Mouse (Mus musculus) mouse trophoblast stem cell (cell line): ENCODE data around the gene Sorbs1.

Experiments used
- in situ Hi-C, 2 experiments: fragments of 300-500 bp; cut with MseI, MboI; formaldehyde crosslinking; loops; 2 replicates in 1 of 2; 3 replicates in 1 of 2; pipeline ENCODE4 v1.15.1; 2025

Sorbs1 gene

DNA sequence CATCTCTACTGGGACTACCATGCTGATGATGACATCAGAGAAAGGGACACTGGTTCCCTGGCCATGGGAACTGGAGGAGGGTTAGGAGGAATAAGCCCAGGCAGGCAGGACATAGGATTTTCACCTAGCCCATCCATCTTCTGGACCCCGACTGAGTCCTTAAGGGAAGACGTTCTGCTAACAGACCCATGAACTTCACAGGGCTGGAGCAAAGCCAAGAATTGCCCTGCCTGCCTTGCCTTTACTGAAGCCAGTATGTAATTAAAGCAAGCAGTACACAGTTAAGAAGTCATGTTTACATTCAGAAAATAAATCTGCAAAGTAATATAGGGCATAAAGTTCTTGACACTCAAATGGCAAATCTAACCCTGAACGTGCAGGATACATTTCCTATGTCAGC, 132.9 kb downstream of the Sorbs1 start:
- in situ Hi-C loops, result no loop called here

DNA sequence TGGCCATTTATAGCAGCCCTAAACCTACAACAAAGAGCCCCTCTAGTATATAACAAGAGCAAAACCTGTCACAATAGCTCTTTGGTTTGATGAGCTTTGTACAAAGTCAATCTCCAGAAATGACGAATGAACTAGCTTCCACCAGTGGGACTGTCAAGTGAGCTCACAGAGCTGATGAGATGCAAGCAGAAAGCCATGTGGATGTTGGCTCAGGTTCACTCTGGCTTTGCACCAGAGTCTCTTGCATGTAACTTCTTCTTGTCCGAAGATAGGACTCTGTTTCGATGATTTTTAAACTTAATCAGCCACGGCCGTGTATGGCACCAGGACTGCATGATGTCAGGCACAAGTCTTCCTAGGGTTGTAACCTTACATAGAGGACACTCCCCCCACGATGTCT, 133.6 kb downstream of the Sorbs1 start:
- in situ Hi-C loops, result no loop called here

DNA sequence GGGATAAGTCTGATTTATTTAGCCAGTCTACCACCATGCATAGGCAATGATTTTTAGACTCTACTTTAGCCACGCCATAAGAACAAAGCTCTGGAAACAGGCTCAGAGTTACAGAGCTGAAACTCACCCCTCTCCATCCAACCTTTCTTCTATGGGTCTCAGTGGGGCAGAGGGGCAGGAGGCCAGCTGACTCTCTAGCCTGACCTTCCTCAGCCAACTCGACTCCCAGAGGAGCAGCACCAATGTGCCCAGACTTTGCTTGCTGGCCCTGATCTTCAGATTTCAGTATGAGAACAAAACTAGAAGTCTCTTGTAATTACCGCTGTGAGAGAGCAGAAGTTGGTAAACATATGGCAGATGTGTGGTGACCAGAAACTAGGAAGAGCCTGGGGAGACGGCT, 134.5 kb downstream of the Sorbs1 start:
- in situ Hi-C loops, result no loop called here

DNA sequence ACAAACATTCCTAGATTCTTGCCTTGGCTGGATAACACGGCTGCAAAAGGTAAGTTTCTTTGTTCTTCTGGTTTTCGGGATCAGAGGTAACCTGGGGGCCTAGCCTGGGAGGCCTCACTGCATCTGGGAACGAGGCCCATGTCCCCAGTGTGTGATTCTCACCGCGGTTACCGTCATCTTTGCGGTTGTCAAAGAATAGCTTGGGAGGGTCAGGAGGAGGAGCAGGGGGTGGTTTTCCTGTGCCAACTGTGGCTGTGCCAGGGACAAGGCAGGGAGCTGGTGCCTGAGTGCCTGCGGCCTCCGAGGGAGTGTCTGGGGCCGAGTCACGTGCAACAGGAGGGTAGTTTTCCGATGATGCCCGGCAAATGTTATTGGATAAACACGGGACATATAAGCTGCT, 135.9 kb downstream of the Sorbs1 start:
- in situ Hi-C loops, result no loop called here

DNA sequence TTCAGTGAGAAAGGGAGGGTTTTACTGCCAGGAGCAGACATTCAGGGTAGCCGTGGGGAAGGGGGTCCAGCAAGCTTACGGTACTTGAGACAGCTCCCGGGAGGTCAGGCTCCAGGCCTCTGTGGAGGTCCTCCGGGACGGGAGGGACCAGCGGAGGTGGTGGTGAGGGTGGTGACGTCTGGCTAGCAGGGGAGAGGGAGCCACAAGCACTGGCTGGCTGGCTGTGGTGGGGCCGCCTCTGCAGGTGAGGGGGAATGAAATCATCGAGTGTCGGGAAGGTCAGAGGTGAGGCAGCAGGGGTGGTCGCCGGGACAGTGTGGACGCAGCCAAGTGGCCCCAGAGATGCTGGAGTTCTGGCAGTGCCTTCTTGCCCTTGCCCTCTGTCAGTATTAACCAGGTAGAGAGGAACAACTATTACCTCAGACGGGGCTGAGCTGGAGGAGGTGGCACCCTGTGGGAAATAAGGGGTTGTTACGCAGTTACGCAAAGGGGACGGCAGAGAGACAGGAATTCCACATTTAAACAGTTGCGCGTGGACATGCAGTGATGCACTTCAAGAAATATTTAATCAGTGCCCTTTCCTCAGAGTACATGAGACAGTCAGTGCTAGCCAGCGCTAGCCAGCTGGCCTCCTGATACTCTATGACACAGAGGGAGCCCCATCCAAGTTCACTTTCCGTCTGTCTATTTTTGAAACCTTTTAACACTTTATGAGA, 136.9 kb downstream of the Sorbs1 start:
- in situ Hi-C loops, result no loop called here

DNA sequence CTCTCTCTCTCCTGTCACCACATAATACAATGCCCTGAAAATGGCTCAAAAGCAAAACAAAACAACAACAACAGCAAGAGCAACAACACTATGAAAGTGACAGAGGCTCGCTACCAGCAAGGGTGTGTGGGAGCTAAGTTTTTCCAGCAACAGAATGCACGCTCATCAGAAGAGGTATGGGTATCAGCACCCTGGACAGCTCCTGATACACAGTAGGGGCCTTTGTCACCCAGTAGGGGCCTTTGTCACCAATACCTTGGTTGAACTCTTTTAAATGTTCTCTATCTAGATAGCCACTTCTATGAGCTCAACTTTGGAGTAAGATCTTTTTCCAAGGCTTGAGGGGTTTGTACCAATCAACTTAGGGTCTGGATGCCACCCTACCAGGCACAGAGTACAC, 138.9 kb downstream of the Sorbs1 start:
- in situ Hi-C loops, result no loop called here

DNA sequence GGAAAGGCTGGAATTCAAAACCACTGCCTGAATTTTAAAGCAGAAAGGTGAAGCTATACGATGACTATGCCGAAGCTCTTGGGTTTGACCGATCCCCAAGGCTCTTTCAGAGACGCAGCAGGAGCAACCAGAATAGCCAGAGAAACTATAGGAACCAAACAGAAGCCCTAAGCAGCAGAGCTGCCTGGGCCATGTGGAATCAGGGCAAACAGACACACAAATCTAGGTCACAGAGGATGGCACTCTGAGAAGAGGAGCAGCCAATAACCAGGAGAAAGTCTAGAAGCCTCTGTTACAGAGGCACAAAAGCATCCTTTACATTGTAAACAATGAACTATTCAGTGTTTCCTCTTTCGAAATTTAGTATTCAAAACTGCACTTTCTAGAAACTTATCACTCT, 140.9 kb downstream of the Sorbs1 start:
- in situ Hi-C loops, result no loop called here

DNA sequence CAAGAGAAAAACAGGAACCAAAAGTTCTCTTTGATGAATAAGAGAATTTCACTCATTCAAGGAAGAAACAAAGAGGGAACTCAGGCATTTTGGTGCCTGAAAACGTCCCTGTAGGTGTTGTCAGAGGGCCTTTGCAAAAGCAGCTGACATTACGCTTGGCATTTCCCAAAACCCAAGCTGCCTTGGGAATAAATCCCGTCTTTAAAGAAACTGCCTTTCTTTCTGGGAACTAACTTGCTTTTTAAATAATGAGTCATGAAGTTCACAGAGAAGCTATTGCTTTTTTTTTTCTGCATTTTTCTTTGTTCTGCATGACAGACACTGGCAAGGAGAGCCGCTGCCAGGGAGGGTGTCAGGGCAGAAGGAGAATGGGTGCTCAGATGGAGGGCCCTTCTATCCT, 141.7 kb downstream of the Sorbs1 start:
- in situ Hi-C loops, result no loop called here

DNA sequence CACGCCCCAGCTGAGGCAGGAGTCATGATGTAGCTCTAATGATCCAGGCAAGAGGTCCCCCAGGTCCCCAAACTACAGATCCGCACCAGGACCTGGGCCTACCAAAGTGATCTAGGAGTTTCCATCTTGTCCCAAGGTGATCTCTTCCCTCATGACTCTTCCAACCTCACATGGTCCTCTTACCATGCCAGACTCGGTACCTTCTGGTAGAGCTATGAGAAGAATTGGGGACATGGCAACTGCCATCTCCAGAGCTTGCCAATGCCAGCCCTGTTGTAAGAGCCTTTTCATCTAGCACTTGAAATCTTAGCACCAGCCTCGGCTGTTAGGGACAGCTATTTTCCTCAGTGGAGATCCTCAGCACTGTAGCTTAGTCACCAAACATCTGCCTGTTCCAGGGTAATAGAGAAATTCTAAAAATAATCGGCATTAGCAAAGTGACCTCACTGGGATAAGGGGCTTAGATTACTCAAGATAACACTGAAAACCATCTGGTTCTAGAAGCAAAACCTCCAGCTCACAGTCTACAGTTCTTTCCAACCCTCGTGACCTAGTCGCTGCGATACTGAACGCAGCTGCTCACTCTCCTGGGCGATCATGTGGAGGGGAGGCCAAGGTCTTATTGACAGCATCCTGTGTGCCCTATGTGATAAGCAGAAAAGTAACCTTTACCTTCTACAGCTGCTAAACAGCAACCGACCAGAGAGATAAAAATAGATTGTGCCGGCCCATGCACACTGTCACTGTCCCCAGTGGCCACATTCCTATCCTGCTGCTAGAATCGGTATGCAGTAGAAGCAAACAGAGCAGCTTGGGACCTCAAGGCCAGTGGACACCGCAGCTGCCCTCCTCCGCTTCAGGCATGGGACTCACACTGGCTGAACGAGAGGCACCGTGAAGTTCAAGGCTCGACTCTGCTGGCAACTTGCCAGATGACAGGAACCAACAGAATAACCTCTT, 143.4 kb downstream of the Sorbs1 start:
- in situ Hi-C loops, result no loop called here

DNA sequence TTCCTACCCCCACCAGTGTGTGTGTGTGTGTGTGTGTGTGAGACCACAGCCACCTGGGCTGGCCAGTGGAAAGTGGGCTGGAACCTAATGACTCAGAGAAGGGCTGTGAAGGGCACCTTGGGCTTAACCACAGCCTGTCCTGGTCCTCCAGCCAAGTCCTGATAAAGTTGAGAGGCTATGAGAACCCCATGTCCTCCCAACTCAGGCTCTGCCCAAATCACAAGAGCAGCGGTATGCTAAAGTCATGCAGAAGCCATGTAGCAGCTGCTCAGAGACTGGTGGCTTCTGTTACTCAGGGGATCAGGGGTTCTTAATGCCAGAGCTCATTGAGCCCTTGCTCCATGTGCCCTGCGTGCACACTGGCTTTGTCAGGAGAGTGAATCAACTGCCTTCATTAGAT, 145.1 kb downstream of the Sorbs1 start:
- in situ Hi-C loops, result no loop called here

DNA sequence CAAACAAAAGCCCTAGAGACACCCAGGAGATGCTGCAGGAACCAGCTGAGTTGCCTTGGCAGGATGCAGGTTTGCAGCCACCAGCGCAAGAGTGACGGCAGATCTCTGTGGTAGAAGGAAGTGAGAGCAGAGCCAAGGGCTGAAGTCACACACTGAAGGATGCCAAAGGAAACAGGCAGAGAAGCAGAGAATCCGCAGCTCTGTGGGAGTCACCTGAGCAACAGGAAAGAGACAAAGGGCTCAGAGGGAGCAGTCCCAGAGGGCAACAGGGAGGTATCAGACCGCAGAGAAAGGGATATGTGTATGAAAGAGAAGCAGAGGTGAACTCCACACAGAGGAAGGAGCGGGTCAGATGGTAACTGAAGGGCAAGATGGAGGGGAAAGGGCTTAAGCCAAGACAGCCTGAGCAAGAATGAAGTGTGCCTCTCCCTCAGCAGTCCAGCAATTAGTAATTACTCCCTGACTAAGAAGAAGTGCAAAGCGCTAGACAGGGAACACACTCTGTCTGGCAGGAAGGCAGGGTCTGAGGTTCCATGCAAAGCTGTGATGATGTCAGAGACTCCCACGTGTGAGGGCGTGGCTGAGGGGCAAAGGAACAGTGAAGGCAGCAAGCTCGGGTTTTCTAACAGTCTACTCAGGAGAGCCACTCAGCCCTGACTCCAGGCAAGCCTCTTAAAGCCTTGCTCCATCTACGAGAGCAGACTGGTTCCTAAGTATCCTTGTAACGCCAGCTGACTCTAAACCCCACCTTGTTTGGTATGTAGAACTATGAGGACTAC, 147.2 kb downstream of the Sorbs1 start:
- in situ Hi-C loops, result no loop called here

DNA sequence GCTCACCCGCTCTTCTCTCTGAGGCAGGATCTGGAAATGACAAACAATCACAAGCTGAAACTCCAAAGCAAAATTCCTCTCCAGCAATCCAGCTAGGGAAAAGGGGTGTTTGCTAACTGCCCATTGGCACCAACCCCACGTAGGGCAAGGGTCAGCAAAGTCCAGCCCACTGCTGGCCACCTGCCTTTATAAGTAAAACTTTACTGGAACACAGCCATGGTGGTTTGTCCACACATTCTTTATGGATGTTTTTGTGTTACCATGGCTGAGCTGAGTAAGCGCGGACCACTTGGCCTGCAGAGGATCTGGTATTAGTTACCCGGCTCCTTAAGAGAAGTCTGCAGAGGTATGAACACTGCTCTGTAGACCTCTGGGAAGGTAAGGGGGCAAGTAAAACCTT, 148.4 kb downstream of the Sorbs1 start:
- in situ Hi-C loops, result no loop called here

DNA sequence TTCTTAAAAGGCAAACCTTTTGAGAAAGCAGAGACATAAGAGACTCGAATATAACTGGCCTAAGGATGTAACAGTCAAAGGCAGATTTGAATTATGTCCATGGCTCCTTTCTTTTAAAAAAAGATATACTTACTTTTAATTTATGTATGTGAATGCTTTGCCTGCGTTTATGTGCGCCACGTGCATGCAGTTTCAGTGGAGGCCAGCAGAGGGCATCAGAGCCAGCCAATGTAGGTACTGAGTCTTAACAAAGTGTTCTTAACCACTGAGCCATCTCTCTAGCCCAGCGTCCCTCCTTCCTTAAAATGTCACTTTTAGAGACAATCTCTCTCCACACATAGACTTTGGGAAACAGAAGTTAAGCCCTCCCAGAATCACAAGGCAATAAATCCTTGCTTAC, 150.1 kb downstream of the Sorbs1 start:
- in situ Hi-C loops, result no loop called here

DNA sequence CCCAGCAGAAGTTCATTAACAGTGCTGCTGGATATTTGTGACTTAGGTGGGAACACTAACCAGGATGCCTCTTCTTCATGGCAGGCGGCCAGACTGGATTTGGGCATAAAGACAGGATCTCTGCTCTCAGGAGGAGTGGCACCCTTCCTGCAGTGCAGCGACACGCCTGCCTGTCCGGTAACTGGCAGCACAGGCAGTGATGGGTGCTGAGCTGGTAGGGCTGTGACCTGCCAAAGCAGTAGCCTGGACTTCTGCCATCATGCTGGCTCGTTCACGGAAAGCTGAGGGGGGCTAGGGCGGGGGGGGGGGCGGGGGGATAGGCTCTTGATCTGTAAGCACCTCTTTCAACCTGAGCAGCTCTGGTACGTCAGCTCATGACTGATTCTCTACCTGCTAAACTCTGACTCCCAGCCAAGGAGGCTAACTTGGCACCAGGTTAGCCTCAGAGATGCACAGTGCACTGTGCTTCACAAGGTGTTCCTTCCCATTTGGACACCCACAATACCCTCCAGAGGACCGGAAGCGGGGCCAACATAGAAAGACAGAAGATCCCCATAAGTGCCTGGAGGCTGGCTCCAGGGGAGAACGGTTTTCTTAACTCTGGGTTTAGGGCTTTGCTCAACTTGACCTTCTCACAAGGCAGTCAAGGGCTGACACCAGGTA, 151.2 kb downstream of the Sorbs1 start:
- in situ Hi-C loops, result no loop called here

DNA sequence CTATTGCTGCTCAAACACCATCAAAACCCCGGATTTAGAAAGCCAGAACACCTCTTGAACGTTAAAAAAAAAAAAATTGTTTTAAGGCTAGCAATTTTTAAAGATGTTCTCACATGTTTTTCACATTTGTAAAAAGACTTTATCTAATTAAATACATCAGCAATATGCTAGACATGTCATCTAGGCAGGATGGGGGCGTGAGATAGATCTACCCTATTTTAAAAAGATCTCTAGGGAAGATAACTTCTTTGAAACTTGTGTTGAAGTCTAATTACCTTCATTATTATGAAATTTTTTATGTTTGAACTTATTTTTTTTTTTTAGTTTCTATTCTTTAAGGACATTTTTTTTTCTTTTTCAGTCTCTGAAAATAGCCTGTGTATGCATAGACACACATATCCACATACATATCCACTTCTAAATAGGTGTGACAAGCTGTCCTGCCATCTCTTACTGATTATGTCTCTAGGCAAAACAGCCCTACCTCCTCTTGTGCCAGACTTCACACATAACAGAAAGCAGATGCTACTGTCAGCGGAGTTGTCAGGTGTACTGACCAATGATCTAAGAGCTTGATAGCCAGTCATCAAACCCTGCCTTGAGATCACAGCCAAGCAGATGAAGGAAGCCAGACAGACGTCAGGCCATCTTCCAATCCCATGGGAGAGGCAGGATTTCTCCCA, 153.7 kb downstream of the Sorbs1 start:
- in situ Hi-C loops, result no loop called here

DNA sequence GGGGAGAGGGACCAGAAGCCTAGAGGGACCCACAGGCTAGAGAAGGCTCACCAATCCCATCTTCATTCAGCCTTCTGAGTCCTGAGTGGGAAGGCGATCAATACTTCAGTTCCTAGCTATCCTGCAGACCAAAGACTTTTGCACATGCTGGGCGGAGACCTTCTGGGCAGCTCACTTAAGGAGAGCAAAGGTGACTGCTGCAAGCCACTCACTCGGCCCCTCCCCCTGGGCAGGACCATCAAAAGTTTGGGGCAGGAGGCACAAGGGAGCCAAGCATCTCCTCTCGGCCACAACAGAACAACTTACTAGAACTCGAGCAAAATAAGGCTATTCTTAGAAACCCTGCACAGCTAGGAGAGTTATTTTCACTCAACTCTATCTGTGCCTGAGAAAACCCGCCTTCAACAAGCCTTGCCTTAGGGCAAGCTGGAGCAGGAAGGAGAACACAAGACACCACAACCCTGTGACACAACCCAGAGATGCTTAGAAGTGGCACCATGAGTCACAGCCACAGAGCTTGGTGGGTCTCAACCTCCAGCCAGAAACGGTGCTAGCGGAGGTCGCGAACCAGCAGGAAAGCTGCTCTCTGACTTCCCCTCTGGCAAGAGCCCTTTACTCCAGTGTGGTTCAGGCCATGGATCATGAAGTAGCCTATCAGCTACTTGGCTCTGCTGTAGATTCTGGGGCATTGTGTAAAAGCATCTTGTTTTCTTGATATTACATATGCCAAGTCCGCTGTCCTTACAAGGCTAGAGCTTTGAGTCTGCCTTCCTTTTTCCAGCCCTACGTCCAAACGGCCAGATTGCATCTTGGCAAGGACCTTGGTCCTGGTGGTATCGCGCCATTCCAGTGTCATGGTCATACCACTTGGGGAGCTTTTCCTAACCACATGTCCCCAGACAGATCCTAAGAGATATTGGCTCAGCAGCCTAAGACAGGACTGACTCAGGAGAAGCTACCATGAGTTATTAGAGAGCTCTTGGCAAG, 156.8 kb downstream of the Sorbs1 start:
- in situ Hi-C loops, result no loop called here

DNA sequence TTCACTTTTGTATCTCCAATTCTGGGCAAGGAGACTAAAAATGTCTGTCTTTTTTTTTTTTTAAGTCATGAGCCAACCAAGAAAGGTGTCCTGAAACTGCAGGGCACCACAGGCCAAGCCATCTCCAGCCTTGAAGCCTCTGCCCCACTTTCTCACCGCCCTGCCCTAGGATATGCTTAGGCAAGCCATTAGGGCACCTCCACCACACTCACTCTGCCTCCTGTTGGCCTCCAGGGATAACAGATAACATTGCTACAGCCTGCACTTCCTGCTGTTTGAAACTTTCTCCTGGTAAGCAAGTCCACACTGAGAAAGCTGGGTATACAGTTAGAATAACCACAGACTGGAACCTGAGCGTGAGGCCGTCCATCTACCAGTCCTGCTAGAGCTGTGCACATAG, 158.5 kb downstream of the Sorbs1 start:
- in situ Hi-C loops, result no loop called here

DNA sequence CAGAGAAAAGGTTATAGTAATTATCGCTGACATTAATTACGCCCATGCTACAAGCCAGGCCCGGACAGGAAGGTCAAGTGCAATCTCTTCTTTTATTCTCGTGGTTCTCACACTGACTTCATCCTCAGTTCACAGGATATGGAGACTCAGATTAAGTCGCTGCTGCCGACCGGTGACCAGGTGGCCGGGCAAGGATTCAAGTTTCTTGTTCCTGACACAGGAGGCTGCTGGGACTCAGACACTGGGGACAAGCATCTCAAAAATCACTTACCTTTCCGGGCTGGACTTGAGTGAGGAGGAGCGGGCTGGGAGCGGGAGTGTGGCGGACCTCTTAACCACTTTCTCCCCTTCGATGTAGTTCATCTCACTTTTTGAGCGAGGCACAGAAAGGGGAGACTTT, 161.6 kb downstream of the Sorbs1 start:
- in situ Hi-C loops, result no loop called here

DNA sequence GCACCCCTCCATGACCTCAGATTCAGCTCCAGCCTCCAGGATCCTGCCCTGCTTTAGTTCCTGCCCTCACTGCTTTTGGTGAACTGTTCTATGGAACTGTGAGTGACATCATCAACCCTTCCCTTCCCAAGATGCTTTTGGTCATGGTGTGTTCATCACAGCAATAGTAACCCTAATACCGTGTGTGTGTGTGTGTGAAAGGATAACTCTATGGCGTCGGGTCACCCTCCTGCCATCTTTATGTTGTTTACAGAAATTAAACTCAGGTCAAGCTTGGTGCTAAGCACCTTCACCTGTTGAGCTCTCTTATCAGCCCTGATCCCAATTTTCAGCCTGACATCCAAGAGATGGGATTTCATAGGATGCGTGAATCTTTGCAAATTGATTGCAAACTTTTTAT, 162.7 kb downstream of the Sorbs1 start:
- in situ Hi-C loops, result no loop called here
